Mouse (Mus musculus) forebrain, postnatal 0 days (tissue): Measurements from ENCODE around the gene Jaml. TPM values are rescaled to one million over a fixed set of nuclear protein-coding genes. Genes with fewer than 3 reads are reported as not detected.

Experiments used
- ATAC-seq: fragments of 200-750 bp; cut with Nextera tagmentation; 2 replicates; pipeline ENCODE4 v1.8.0; 2017; ENCODE audit warnings: mild to moderate bottlenecking, moderate library complexity
- DNase-seq: peaks from one replicate; pipeline ENCODE4 v3.0.0-alpha.2; 2015
- H3K27ac ChIP-seq: fragments of 300-500 bp; sonication (generic); 2 replicates; pipeline ENCODE4 v1.5.1; 2014; ENCODE audit warnings: low read depth, mild to moderate bottlenecking, antibody characterized with exemption, low read length, moderate library complexity, mixed read lengths
- H3K27me3 ChIP-seq: fragments of 300-500 bp; sonication (generic); 2 replicates; pipeline ENCODE4 v1.6.1; 2014; ENCODE audit warnings: mild to moderate bottlenecking, low read length, mixed read lengths; ENCODE audit not compliant: insufficient read depth
- H3K36me3 ChIP-seq: fragments of 300-500 bp; sonication (generic); 2 replicates; pipeline ENCODE4 v1.6.1; 2014; ENCODE audit warnings: mild to moderate bottlenecking, moderate library complexity; ENCODE audit not compliant: insufficient read depth
- H3K4me1 ChIP-seq: fragments of 300-500 bp; sonication (generic); 2 replicates; pipeline ENCODE4 v1.6.1; 2014; ENCODE audit warnings: antibody characterized with exemption; ENCODE audit not compliant: insufficient read depth
- H3K4me2 ChIP-seq: fragments of 300-500 bp; sonication (generic); 2 replicates; pipeline ENCODE4 v1.6.1; 2014; ENCODE audit warnings: low read depth, mild to moderate bottlenecking, moderate library complexity
- H3K4me3 ChIP-seq: fragments of 300-500 bp; sonication (generic); 2 replicates; pipeline ENCODE4 v1.5.1; 2014; ENCODE audit warnings: low read depth, low read length, mixed read lengths
- H3K9ac ChIP-seq: fragments of 300-500 bp; sonication (generic); 2 replicates; pipeline ENCODE4 v1.6.1; 2014; ENCODE audit warnings: mild to moderate bottlenecking
- H3K9me3 ChIP-seq: fragments of 300-500 bp; sonication (generic); 2 replicates; pipeline ENCODE4 v1.6.1; 2016; ENCODE audit warnings: low read length
- CTCF ChIP-seq: sonication (generic); IDR thresholded peaks from 2 replicates; pipeline ENCODE4 v1.5.1; 2016; ENCODE audit warnings: antibody characterized with exemption, control low read depth, low read depth
- WGBS: fragments of 180-500 bp; shearing (Covaris S2); extraction: QIAGEN DNeasy Blood & Tissue Kit; methylation state at CpG from one replicate; pipeline ENCODE4 v1.1.7; 2014; 5-methylcytosine and 5-hydroxymethylcytosine counted together
- polyA plus RNA-seq: library from polyadenylated mRNA; unstranded; fragments of >200 nt; fragmentation: Nextera tagmentation; extraction: Ambion mirVana; gene quantifications from 2 replicates; pipeline ENCODE4 v1.2.1, GENCODE M21; 2015
- total RNA-seq: library from RNA; depleted of rRNA; stranded (reverse); fragments of >200 nt; gene quantifications from 2 replicates; pipeline ENCODE4 v1.2.3, GENCODE M21; 2014

The Jaml gene
- total and polyA plus RNA-seq, 2 experiments from 2014 or later, result 0.16 TPM; not detected in 1

DNA sequence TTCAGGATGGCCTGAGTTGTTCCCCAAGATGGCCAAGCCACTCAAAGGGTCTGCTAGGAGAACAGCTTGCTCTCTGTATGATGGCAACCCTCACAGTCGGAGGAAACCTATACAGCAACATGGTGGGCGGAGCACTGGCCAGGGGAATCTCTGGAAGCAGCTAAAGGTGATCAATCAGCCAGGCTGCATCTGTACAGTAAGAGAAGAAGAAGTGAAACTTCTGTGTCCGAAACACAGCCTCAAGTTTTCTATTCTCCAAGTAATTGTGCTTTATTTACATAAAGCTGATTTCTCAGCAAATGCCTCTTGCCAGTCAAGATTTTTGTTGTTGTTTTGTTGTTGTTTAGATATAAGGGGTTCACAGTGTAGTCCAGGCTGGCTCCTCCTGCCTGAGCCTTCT is 1.1 kb upstream of the Jaml start:
- DNase-seq (no peak), ATAC-seq (no peak)
- Histone ChIP-seq H3K4me3 (no peak overlapping the region), H3K36me3 (no peaks in the 10 kb centered on the region), H3K9me3 (no peaks in the 10 kb centered on the region), H3K27me3 (no peaks in the 10 kb centered on the region), H3K9ac (no peak overlapping the region), H3K27ac (no peak overlapping the region), H3K4me2 (no peak overlapping the region), H3K4me1 (no peaks in the 10 kb centered on the region)
- no peak for TF ChIP-seq CTCF
- 68% methylated on average over 3 of the region's 3 CpGs for WGBS

DNA sequence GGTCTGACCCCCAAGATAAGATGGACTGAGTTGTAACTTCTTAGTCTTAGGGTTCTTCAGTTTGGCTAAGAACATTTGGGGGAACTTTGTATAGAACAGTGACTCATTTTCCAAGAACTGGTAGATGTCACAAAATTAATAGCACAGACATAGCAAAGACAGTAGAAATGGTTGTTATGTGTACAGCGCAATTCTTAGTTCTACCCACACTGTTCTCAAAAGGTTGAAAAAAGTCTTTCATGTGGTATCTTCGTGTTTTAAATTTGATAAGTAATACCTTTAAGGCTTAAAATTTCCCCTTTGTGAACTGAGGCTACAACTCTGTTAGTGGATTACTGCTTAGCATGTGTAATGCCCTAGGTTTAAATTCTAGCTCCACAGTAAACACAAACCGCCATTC is 4.1 kb downstream of the Jaml start:
- Histone ChIP-seq H3K4me3 (no peak overlapping the region), H3K4me1 (no peaks in the 10 kb centered on the region), H3K4me2 (no peak overlapping the region), H3K36me3 (no peaks in the 10 kb centered on the region), H3K9ac (no peak overlapping the region), H3K9me3 (no peaks in the 10 kb centered on the region), H3K27me3 (no peaks in the 10 kb centered on the region), H3K27ac (no peak overlapping the region)
- ATAC-seq (no peak), DNase-seq (no peak)
- TF ChIP-seq CTCF, result no peak
- WGBS, result 83% methylated on average over 3 of the region's 3 CpGs

DNA sequence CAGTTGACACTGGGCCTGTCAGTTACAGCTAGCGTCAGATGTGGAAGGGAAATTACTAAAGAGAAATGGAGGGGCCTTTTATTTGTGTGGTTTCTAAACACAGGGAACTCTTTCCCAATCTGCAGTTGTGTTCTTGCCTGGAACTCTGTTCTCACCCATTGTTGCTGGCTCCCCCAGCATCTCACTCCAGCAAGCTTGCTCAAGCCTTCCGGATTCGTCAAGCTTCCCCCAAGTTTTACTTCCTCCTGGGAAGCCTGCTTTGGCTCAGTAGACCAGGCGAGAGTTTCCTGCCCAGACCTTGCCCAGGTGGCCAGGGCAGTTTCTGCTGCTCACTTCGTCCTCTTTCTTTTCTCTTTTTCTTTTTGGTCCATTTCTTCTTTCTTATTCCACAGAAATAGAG is 5.6 kb downstream of the Jaml start:
- 78% methylated on average over 5 of the region's 5 CpGs for WGBS
- Histone ChIP-seq H3K36me3 (no peaks in the 10 kb centered on the region), H3K27ac (no peak overlapping the region), H3K9me3 (no peaks in the 10 kb centered on the region), H3K27me3 (no peaks in the 10 kb centered on the region), H3K4me3 (no peak overlapping the region), H3K4me2 (no peak overlapping the region), H3K9ac (no peak overlapping the region), H3K4me1 (no peaks in the 10 kb centered on the region)
- ATAC-seq (no peak), DNase-seq (no peak)
- TF ChIP-seq CTCF, result no peak

DNA sequence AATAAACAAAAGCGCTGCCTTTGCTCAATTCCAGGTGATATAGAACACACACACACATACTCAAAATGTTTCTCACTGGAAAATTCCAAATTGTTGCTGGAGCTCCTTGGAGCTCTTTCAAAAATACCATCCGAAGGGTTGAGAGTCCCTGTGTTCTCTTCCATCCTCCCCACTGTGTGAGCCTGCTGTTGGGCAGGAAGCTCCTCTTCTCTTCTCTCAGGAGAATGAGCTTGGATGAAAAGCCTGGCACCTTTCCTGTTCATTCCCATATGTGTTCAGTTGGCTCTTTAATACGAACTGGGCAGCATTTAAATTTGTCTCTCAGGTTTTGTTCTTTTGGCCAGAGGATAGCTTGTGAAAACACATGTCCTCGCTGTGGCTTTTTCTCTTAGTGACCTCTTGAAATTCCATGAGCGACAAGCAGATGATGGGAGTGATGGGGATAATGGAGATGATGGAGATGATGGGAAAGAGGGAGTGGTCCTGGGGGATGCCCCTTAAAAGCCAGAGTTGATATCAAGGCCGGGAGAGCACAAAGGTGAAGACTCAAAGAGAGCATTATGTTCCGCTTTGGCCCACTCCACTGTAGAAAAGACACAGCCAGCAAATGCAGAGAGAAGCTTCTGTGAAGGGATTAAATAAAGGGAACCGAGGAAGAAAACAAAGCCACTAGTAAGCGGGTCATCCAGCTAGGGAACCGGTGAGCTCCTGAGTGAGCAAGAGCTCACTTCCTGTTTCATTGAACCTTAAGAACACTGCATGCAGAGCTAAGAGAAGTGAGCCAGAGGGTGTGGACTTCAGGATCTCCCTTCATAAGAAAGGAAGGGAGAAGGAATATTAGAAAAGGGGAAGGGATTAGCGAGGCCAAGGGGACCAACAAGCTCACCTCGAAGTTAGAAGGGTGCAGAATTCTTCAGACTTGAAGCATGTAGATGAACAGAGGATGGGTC is 7.0 kb downstream of the Jaml start:
- WGBS, result 69% methylated on average over 12 of the region's 12 CpGs
- ATAC-seq, result no peak
- Histone ChIP-seq H3K4me2 (no peak overlapping the region), H3K4me1 (no peaks in the 10 kb centered on the region), H3K27me3 (no peaks in the 10 kb centered on the region), H3K36me3 (no peaks in the 10 kb centered on the region), H3K4me3 (no peak overlapping the region), H3K27ac (no peak overlapping the region), H3K9ac (no peak overlapping the region), H3K9me3 (no peaks in the 10 kb centered on the region)
- no peak for DNase-seq
- no peak for TF ChIP-seq CTCF

DNA sequence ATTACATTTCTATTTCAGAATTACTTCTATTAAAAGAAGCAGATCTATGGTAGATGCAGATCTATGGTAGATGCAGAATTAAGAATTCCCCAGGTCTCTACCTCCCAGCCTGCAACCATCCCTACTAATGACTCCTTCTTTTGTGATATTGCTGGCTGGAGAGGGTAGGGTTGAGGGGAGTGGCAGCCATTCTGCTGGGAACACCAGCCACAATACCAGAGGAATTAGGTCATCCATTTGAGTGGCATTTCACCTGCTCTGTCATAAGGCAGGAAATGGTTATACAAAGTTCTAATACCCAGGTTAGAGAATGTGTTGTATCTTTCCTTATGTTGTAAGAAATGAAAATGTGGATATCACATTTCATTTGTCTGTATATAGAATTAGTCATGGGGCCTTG is 9.1 kb downstream of the Jaml start:
- no peak overlapping the region for H3K27ac ChIP-seq
- H3K36me3 ChIP-seq, result no peaks in the 10 kb centered on the region
- no peak for TF ChIP-seq CTCF
- H3K9ac ChIP-seq, result no peak overlapping the region
- H3K4me2 ChIP-seq, result no peak overlapping the region
- DNase-seq, result no peak
- H3K9me3 ChIP-seq, result no peaks in the 10 kb centered on the region
- ATAC-seq, result no peak
- no peaks in the 10 kb centered on the region; the same call in 1 of the 2 replicates for H3K27me3 ChIP-seq
- H3K4me3 ChIP-seq, result no peak overlapping the region
- H3K4me1 ChIP-seq, result no peaks in the 10 kb centered on the region

DNA sequence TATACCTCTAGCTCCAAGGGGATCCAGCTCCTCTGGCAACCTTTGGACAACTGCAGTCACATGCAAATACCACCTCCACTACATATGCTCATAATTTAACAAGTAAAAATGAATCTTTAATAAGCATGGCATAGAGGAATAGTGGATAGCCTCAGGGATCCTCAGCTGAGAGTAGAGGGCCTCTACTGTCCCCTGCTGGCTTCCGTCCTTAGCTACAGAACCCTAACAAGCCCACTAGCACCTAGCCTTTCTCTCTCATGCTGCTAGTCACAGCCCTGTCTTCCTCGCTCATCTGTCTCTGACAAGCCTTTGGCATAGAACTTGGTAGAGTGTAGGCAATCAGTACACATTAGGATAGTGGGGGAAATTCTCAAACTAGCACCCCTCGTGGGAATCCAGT is 11.8 kb downstream of the Jaml start:
- Histone ChIP-seq H3K4me2 (no peak overlapping the region), H3K27me3 (no peaks in the 10 kb centered on the region; the same call in 1 of the 2 replicates), H3K27ac (no peak overlapping the region), H3K4me3 (no peak overlapping the region), H3K36me3 (no peaks in the 10 kb centered on the region), H3K9me3 (no peaks in the 10 kb centered on the region), H3K4me1 (no peaks in the 10 kb centered on the region), H3K9ac (no peak overlapping the region)
- 0 out of 2 replicates have a peak, but pooled peaks have one; percentile 15 for TF ChIP-seq CTCF
- no peak for DNase-seq
- 67% methylated on average over 3 of the region's 3 CpGs for WGBS
- ATAC-seq, result no peak

DNA sequence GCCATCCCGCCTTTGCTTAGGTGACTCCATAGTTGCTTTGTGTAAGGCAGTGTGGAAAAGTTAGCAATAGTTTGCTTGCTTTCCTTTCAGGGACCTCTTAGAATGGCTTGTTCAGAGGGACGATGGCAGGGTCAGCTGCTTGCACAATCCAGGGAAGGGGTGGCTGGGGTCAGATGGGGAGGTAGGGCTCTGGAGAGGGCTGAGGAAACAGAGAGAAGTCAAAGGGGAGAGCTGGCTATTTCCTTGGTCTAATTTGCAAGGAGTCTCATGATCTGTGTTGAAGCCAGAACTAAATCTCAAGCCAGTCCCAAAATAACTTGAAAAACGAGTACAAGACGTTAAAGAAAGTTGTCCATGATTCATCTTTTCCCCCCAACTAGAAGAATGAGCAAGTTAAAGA is 13.7 kb downstream of the Jaml start:
- no peak for TF ChIP-seq CTCF
- no peak overlapping the region for H3K9ac ChIP-seq
- no peaks in the 10 kb centered on the region for H3K36me3 ChIP-seq
- WGBS, result 73% methylated on average over 4 of the region's 4 CpGs
- H3K27me3 ChIP-seq, result no peaks in the 10 kb centered on the region; the same call in 1 of the 2 replicates
- H3K27ac ChIP-seq, result no peak overlapping the region
- DNase-seq (no peak), ATAC-seq (no peak)
- H3K4me1 ChIP-seq, result no peaks in the 10 kb centered on the region
- H3K9me3 ChIP-seq, result no peaks in the 10 kb centered on the region
- no peak overlapping the region for H3K4me3 ChIP-seq
- H3K4me2 ChIP-seq, result no peak overlapping the region
